Mouse (Mus musculus): Measurements from ENCODE around the gene Cntnap2. TPM values are rescaled to one million over a fixed set of nuclear protein-coding genes. Genes with fewer than 3 reads are reported as not detected.
A peak's percentile ranks its signal among the peaks of the same experiment; 100 is the strongest.

The Cntnap2 gene
- polyA plus RNA-seq, 1 experiment from 2014 or later = 0.79 TPM

DNA sequence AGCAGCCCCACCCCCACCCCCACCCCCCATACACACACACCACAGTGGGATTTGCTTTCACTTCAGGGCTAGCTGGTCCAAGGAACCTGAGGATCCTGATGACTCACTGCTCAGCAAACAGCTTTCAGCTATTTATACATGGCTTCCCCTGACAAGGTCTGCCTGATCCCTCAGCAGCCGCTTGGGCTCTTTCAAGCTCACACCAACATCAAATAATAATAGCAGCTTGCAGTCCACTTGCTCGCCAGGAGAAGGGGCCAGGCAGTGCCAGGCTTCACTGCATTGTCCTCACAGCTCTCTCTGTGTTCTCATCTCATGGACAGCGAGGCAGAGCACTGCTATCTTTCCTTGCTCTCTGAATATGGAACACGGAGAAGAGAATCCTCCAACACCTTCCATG lies 2273.9 kb downstream of the Cntnap2 start:
- Histone ChIP-seq H3K4me2 (peak overlapping the region; percentile 36), H3K4me1 (ENCODE audit: control insufficient read depth, insufficient read depth, low read length) (peaks cover 11% of the 10 kb centered on the region), H3K4me3 (ENCODE audit: low read depth, low read length) (no peak overlapping the region), H3K9ac (ENCODE audit: low read depth, low read length) (0 out of 2 replicates have a peak overlapping the region, but pooled peaks have one; percentile 28), H3K27me3 (ENCODE audit: control insufficient read depth, insufficient read depth, low read length) (no peaks in the 10 kb centered on the region), H3K27ac (ENCODE audit: low read depth, low read length) (peak overlapping the region; percentile 10; the same call in 1 of the 2 replicates), H3K9me3 (replicated peaks; ENCODE audit: control insufficient read depth, low read length) (no peaks in the 10 kb centered on the region), H3K36me3 (ENCODE audit: control insufficient read depth, insufficient read depth, low read length) (no peaks in the 10 kb centered on the region)
- 0 out of 2 replicates have a peak, but pooled peaks have one; percentile 46 for ATAC-seq (replicated peaks; ENCODE audit: insufficient number of reproducible peaks, low FRiP score, low TSS enrichment)
- 19% methylated on average over 4 of the region's 4 CpGs for WGBS (ENCODE audit: insufficient replicate concordance)

DNA sequence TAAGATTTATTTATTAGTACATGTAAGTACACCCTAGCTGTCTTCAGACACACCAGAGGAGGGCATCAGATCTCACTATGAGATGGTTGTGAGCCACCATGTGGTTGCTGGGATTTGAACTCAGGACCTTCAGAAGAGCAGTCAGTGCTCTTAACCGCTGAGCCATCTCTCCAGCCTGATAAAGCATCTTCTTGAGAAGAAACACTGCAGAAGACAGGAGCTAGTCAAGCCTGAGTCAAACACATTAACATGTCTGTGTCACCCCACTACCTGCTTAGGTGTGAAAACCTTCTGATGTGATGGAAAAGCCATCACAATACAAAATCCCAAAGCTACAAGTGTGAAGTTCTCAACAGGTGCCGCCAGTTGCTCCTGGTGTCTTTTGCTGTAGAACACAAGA lies 2275.2 kb downstream of the Cntnap2 start:
- Histone ChIP-seq H3K36me3 (ENCODE audit: control insufficient read depth, insufficient read depth, low read length) (no peaks in the 10 kb centered on the region), H3K4me3 (ENCODE audit: low read depth, low read length) (no peak overlapping the region), H3K9me3 (replicated peaks; ENCODE audit: control insufficient read depth, low read length) (no peaks in the 10 kb centered on the region), H3K4me2 (no peak overlapping the region), H3K27ac (ENCODE audit: low read depth, low read length) (no peak overlapping the region), H3K9ac (ENCODE audit: low read depth, low read length) (no peak overlapping the region), H3K4me1 (ENCODE audit: control insufficient read depth, insufficient read depth, low read length) (peaks cover 14% of the 10 kb centered on the region), H3K27me3 (ENCODE audit: control insufficient read depth, insufficient read depth, low read length) (no peaks in the 10 kb centered on the region)
- 76% methylated on average over 2 of the region's 2 CpGs for WGBS (ENCODE audit: insufficient replicate concordance)
- ATAC-seq (replicated peaks; ENCODE audit: insufficient number of reproducible peaks, low FRiP score, low TSS enrichment) = no peak

DNA sequence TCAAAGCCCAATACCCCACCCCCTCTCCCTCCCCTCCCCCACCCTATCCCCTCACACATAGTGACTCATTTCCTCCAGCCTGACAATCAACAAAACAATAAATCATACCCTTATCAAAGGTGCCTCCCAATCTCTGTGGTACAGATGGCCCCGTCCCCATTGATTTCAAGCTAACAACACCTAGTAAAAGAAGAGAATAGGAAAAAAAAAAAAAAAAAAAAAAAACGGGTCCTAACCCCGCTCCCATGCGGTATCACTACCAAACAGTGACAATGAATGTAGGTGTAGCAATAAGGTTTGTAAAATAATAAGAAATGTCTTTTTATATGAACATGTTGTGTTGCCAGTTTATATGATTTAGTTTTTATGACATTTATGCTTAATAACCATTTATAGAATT lies 2278.1 kb downstream of the Cntnap2 start:
- Histone ChIP-seq H3K4me2 (no peak overlapping the region), H3K4me3 (ENCODE audit: low read depth, low read length) (no peak overlapping the region), H3K9ac (ENCODE audit: low read depth, low read length) (no peak overlapping the region), H3K9me3 (replicated peaks; ENCODE audit: control insufficient read depth, low read length) (no peaks in the 10 kb centered on the region), H3K27ac (ENCODE audit: low read depth, low read length) (no peak overlapping the region), H3K27me3 (ENCODE audit: control insufficient read depth, insufficient read depth, low read length) (no peaks in the 10 kb centered on the region), H3K4me1 (ENCODE audit: control insufficient read depth, insufficient read depth, low read length) (peaks cover 19% of the 10 kb centered on the region), H3K36me3 (ENCODE audit: control insufficient read depth, insufficient read depth, low read length) (no peaks in the 10 kb centered on the region)
- WGBS (ENCODE audit: insufficient replicate concordance) = 68% methylated on average over 4 of the region's 4 CpGs
- ATAC-seq (replicated peaks; ENCODE audit: insufficient number of reproducible peaks, low FRiP score, low TSS enrichment) = no peak

DNA sequence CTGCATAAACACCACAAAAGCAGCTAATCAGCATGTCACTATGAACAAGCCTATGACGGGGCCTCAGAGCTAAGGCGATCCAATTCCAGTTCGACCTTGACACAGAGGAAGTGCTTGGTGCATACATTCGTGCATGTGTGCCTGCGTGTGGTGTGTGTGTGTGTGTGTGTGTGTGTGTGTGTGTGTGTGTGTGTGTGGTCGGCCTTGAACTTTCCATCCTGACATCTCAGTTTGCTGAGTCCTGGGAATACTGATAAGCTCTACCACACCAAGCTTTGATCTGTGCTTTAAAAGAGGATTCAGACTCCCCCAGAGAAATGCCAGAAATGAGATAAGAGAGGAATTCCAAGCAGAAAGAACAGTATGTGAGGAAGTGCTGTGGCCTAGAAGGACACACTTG lies 2279.0 kb downstream of the Cntnap2 start:
- Histone ChIP-seq H3K4me1 (ENCODE audit: control insufficient read depth, insufficient read depth, low read length) (peaks cover 13% of the 10 kb centered on the region), H3K4me2 (0 out of 2 replicates have a peak overlapping the region, but pooled peaks have one; percentile 8), H3K9ac (ENCODE audit: low read depth, low read length) (no peak overlapping the region), H3K27me3 (ENCODE audit: control insufficient read depth, insufficient read depth, low read length) (no peaks in the 10 kb centered on the region), H3K36me3 (ENCODE audit: control insufficient read depth, insufficient read depth, low read length) (no peaks in the 10 kb centered on the region), H3K9me3 (replicated peaks; ENCODE audit: control insufficient read depth, low read length) (no peaks in the 10 kb centered on the region), H3K27ac (ENCODE audit: low read depth, low read length) (peak overlapping the region; percentile 54), H3K4me3 (ENCODE audit: low read depth, low read length) (no peak overlapping the region)
- no peak for ATAC-seq (replicated peaks; ENCODE audit: insufficient number of reproducible peaks, low FRiP score, low TSS enrichment)
- WGBS (ENCODE audit: insufficient replicate concordance) = 17% methylated on average over 6 of the region's 6 CpGs

DNA sequence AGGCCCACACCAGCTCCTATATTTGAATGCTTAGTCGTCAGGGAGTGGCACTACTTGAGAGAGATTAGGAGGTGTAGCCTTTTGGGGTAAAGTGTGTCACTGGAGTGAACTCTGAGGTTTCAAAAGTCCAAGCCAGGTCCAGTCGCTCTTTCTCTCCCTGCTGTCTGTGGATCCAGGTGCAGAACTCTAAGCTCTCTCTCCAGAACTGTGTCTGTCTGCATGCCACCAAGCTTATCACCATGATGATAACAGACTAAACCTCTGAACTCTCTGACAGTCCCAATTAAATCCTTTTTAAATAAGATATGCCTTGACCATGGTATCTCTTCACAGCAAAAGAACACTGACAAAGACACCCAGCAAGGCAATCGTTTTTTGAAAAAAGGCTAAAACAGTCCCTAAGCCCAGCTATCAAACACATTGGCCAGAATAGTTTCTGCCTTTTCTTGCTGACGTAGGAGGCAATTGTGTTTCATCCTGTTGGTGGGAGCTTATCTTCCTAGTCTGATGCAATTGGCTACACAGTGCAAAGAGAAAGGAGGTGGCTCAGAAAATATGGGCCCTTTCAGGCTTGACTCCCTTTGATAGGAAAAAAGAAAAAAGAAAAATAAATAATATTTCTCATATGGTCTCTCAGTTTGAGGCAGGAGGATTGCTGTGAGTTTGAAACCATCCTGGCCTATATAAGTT lies 2281.8 kb downstream of the Cntnap2 start:
- Histone ChIP-seq H3K4me3 (ENCODE audit: low read depth, low read length) (no peak overlapping the region), H3K9me3 (replicated peaks; ENCODE audit: control insufficient read depth, low read length) (no peaks in the 10 kb centered on the region), H3K27me3 (ENCODE audit: control insufficient read depth, insufficient read depth, low read length) (no peaks in the 10 kb centered on the region), H3K4me2 (no peak overlapping the region), H3K9ac (ENCODE audit: low read depth, low read length) (no peak overlapping the region), H3K4me1 (ENCODE audit: control insufficient read depth, insufficient read depth, low read length) (peaks cover 12% of the 10 kb centered on the region), H3K27ac (ENCODE audit: low read depth, low read length) (no peak overlapping the region), H3K36me3 (ENCODE audit: control insufficient read depth, insufficient read depth, low read length) (no peaks in the 10 kb centered on the region)
- no peak for ATAC-seq (replicated peaks; ENCODE audit: insufficient number of reproducible peaks, low FRiP score, low TSS enrichment)
- WGBS (ENCODE audit: insufficient replicate concordance) = 29% methylated on average over 4 of the region's 4 CpGs

- Histone ChIP-seq H3K27me3 (ENCODE audit: control insufficient read depth, insufficient read depth, low read length) (no peaks in the 10 kb centered on the region), H3K4me2 (no peak overlapping the region), H3K27ac (ENCODE audit: low read depth, low read length) (no peak overlapping the region), H3K9ac (ENCODE audit: low read depth, low read length) (no peak overlapping the region), H3K4me1 (ENCODE audit: control insufficient read depth, insufficient read depth, low read length) (peaks cover 12% of the 10 kb centered on the region), H3K36me3 (ENCODE audit: control insufficient read depth, insufficient read depth, low read length) (no peaks in the 10 kb centered on the region), H3K9me3 (replicated peaks; ENCODE audit: control insufficient read depth, low read length) (no peaks in the 10 kb centered on the region), H3K4me3 (ENCODE audit: low read depth, low read length) (no peak overlapping the region)
- WGBS (ENCODE audit: insufficient replicate concordance) = 75% methylated on average over 6 of the region's 6 CpGs
- ATAC-seq (replicated peaks; ENCODE audit: insufficient number of reproducible peaks, low FRiP score, low TSS enrichment) = no peak
Measured at GRCm38 (mm10) chr6:47341503-47341884, 2282.3 kb downstream of the Cntnap2 start.

- ATAC-seq (replicated peaks; ENCODE audit: insufficient number of reproducible peaks, low FRiP score, low TSS enrichment) = no peak
- 85% methylated on average over 1 of the region's 1 CpGs for whole genome bisulfite sequencing (ENCODE audit: insufficient replicate concordance)
- Histone ChIP-seq H3K27me3 (ENCODE audit: control insufficient read depth, insufficient read depth, low read length) (no peaks in the 10 kb centered on the region), H3K36me3 (ENCODE audit: control insufficient read depth, insufficient read depth, low read length) (no peaks in the 10 kb centered on the region), H3K9ac (ENCODE audit: low read depth, low read length) (no peak overlapping the region), H3K27ac (ENCODE audit: low read depth, low read length) (no peak overlapping the region), H3K4me3 (ENCODE audit: low read depth, low read length) (no peak overlapping the region), H3K9me3 (replicated peaks; ENCODE audit: control insufficient read depth, low read length) (no peaks in the 10 kb centered on the region), H3K4me2 (no peak overlapping the region), H3K4me1 (ENCODE audit: control insufficient read depth, insufficient read depth, low read length) (peaks cover 8% of the 10 kb centered on the region; the same call in 1 of the 2 replicates)
Measured at GRCm38 (mm10) chr6:47343245-47343644, 2284.1 kb downstream of the Cntnap2 start.

- H3K4me1 ChIP-seq (ENCODE audit: control insufficient read depth, insufficient read depth, low read length) = 0 out of 2 replicates have a peak, but pooled peaks cover 6% of the 10 kb centered on the region
Measured at GRCm38 (mm10) chr6:47344696-47345095, 2285.5 kb downstream of the Cntnap2 start.

DNA sequence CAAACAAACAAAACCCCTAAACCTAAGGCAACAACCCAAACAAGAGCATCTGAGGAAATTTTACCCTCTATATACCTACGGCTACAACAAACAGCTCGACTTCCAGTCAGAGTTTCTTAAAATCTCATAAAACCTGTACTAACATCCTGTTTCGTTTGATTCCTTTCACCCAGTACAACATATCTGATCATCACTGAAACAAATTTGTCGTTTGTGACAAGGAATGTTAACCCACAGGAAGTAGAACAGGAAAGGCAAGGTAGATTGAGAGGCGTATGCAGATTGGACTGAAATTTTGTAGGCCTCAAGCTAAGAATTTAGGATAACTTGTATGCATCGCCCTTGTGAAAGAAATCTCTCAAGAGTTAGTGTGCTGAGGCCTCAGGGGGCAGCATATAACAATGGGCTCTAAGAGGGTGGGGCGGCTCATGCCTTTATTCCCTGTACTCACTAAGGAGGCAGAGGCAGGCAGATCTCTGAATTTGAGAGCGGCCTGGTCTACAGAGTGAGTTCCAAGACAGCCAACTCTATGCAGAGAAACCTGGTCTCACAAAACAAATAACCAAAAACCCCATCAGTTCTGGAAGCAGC lies 2291.0 kb downstream of the Cntnap2 start:
- H3K36me3 ChIP-seq (ENCODE audit: control insufficient read depth, insufficient read depth, low read length) = no peaks in the 10 kb centered on the region
- no peak overlapping the region for H3K9ac ChIP-seq (ENCODE audit: low read depth, low read length)
- no peak overlapping the region for H3K4me3 ChIP-seq (ENCODE audit: low read depth, low read length)
- no peaks in the 10 kb centered on the region for H3K27me3 ChIP-seq (ENCODE audit: control insufficient read depth, insufficient read depth, low read length)
- no peaks in the 10 kb centered on the region for H3K4me1 ChIP-seq (ENCODE audit: control insufficient read depth, insufficient read depth, low read length)
- no peak overlapping the region for H3K4me2 ChIP-seq
- H3K27ac ChIP-seq (ENCODE audit: low read depth, low read length) = no peak overlapping the region
- no peak for ATAC-seq (replicated peaks; ENCODE audit: insufficient number of reproducible peaks, low FRiP score, low TSS enrichment)
- no peaks in the 10 kb centered on the region for H3K9me3 ChIP-seq (replicated peaks; ENCODE audit: control insufficient read depth, low read length)
- WGBS (ENCODE audit: insufficient replicate concordance) = 79% methylated on average over 8 of the region's 8 CpGs

More at GRCm38 (mm10) chr6:47344696-47345095, 2285.5 kb downstream of the Cntnap2 start:
- no peaks in the 10 kb centered on the region for H3K27me3 ChIP-seq (ENCODE audit: control insufficient read depth, insufficient read depth, low read length)
- H3K4me3 ChIP-seq (ENCODE audit: low read depth, low read length) = no peak overlapping the region
- no peak for ATAC-seq (replicated peaks; ENCODE audit: insufficient number of reproducible peaks, low FRiP score, low TSS enrichment)
- H3K36me3 ChIP-seq (ENCODE audit: control insufficient read depth, insufficient read depth, low read length) = no peaks in the 10 kb centered on the region
- H3K4me2 ChIP-seq = no peak overlapping the region
- no peaks in the 10 kb centered on the region for H3K9me3 ChIP-seq (replicated peaks; ENCODE audit: control insufficient read depth, low read length)
- H3K27ac ChIP-seq (ENCODE audit: low read depth, low read length) = no peak overlapping the region
- WGBS (ENCODE audit: insufficient replicate concordance) = 81% methylated on average over 3 of the region's 3 CpGs
- H3K9ac ChIP-seq (ENCODE audit: low read depth, low read length) = no peak overlapping the region

Data from heart, embryonic 11.5 days (tissue).